Mouse (Mus musculus) spleen, adult 12 weeks (tissue): ENCODE data around the gene Arhgef25.

Source experiments
- DNase-seq: peaks from one replicate; pipeline ENCODE4 v3.0.0; 2022; ENCODE audit warnings: low spot score

The Arhgef25 gene

GRCm38 (mm10) chr10:127189651-127190381 is at the start of gene Arhgef25:
Gene Arhgef25 (minus strand): TSS chr10:127190083.
- DNase-seq: no peak

GRCm38 (mm10) chr10:127238241-127238824 is 48.5 kb upstream of the Arhgef25 start:
- no peak for DNase-seq

GRCm38 (mm10) chr10:127236541-127236940 is 46.7 kb upstream of the Arhgef25 start:
- DNase-seq: no peak

GRCm38 (mm10) chr10:127233141-127233540 is 43.3 kb upstream of the Arhgef25 start:
- no peak for DNase-seq

- no peak for DNase-seq
Measured at GRCm38 (mm10) chr10:127231741-127232140, 41.9 kb upstream of the Arhgef25 start.

GRCm38 (mm10) chr10:127230693-127231092 is 40.8 kb upstream of the Arhgef25 start:
- DNase-seq: no peak

GRCm38 (mm10) chr10:127228897-127229296 is 39.0 kb upstream of the Arhgef25 start:
- DNase-seq: peak; percentile 42

GRCm38 (mm10) chr10:127227163-127227562 is 37.3 kb upstream of the Arhgef25 start:
- DNase-seq: no peak

- DNase-seq: no peak
Measured at GRCm38 (mm10) chr10:127226318-127226895, 36.5 kb upstream of the Arhgef25 start.

- DNase-seq: no peak
Measured at GRCm38 (mm10) chr10:127225732-127226131, 35.8 kb upstream of the Arhgef25 start.

GRCm38 (mm10) chr10:127225213-127225612 is 35.3 kb upstream of the Arhgef25 start:
- no peak for DNase-seq

- no peak for DNase-seq
Measured at GRCm38 (mm10) chr10:127218339-127218738, 28.5 kb upstream of the Arhgef25 start.

- DNase-seq: no peak
Measured at GRCm38 (mm10) chr10:127217177-127217576, 27.3 kb upstream of the Arhgef25 start.

- no peak for DNase-seq
Measured at GRCm38 (mm10) chr10:127216456-127216855, 26.6 kb upstream of the Arhgef25 start.

- DNase-seq: no peak
Measured at GRCm38 (mm10) chr10:127214422-127214803, 24.5 kb upstream of the Arhgef25 start.

- no peak for DNase-seq
Measured at GRCm38 (mm10) chr10:127213704-127214421, 24.0 kb upstream of the Arhgef25 start.

- DNase-seq: no peak
Measured at GRCm38 (mm10) chr10:127213272-127213671, 23.4 kb upstream of the Arhgef25 start.

GRCm38 (mm10) chr10:127211414-127211854 is 21.6 kb upstream of the Arhgef25 start, which contains the start of gene Pip4k2c:
Gene Pip4k2c (minus strand): TSS chr10:127211585.
- peak; percentile 95 for DNase-seq

- DNase-seq: no peak
Measured at GRCm38 (mm10) chr10:127210961-127211405, 21.1 kb upstream of the Arhgef25 start.

GRCm38 (mm10) chr10:127209928-127210570 is 20.2 kb upstream of the Arhgef25 start:
- no peak for DNase-seq

GRCm38 (mm10) chr10:127208921-127209320 is 19.0 kb upstream of the Arhgef25 start:
- DNase-seq: no peak

GRCm38 (mm10) chr10:127205373-127205772 is 15.5 kb upstream of the Arhgef25 start:
- no peak for DNase-seq
